8 mouse cellular contexts compared by ENCODE assay signal in the genomic region with DNA sequence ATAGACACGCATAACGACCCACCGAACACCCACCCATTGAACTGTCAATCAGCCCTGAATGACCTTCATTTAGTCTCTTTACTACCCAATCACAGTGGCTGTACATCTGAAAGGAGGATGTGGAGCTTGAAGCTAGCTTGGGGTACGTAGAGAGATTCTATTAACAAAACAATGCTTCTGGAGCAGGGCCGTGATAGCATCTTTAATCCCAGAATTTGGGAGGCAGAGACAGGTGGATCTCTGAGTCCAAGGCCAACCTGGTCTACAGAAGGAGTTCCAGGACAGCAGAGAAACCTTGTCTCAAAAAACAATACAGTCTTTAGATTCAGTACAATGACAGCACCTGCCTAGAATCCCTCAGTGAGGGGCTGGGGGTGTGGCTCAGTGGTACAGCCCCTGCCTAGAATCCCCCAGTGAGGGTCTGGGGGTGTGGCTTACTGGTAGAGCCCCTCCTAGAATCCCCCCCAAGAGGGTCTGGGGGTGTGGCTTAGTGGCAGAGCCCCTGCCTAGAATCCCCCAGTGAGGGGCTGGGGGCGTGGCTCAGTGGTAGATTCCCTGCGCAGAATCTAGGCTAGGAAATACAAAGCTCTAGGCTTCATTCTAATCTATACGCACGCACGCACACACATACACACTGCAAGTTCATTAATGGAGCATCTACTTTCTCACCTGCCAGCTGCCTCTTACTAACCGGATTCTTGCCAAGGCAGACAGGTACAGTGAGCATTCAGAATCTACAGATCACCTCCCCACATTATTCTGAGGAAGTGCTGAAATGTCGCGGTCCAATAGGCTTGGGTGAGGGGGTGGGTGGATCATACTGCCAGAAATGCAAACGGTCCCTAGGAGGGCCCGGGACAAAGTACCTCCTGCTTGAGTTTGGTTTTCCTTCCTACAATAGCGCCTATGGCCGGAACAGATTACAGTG. TPM values are rescaled to one million over a fixed set of nuclear protein-coding genes. Genes with fewer than 3 reads are reported as not detected.
A peak's percentile ranks its signal among the peaks of the same experiment; 100 is the strongest.
DNase-seq lines count a peak whose midpoint lies in the region; ATAC-seq and TF ChIP-seq lines count a peak whose summit lies in the region.

No protein-coding gene starts in this region.

- H3K27ac ChIP-seq in kidney, postnatal 0 days = peak overlapping the region; percentile 52
- peak overlapping the region; percentile 90 for H3K27ac ChIP-seq in bone marrow, adult 2 months (ENCODE audit: control insufficient read depth, insufficient read depth, low read depth, low read length, poor library complexity)
- no peak overlapping the region for H3K27ac ChIP-seq in hindbrain, embryonic 15.5 days (replicated peaks)
- H3K27ac ChIP-seq in midbrain, embryonic 15.5 days = 0 out of 2 replicates have a peak overlapping the region, but pooled peaks have one; percentile 40

- H3K27me3 ChIP-seq in kidney, postnatal 0 days (ENCODE audit: insufficient read depth, low read length) = no peaks in the 10 kb centered on the region
- peaks cover 48% of the 10 kb centered on the region for H3K27me3 ChIP-seq in hindbrain, embryonic 15.5 days
- peaks cover 28% of the 10 kb centered on the region for H3K27me3 ChIP-seq in midbrain, embryonic 15.5 days (replicated peaks)

- no peak for TF ChIP-seq CTCF in kidney, postnatal 0 days (IDR thresholded peaks at IDR 0.05; ENCODE audit: low read depth)
- no peak for TF ChIP-seq CTCF in bone marrow, adult 2 months (IDR thresholded peaks at IDR 0.05; ENCODE audit: control insufficient read depth, insufficient read depth, low read length)

- H3K9ac ChIP-seq in kidney, postnatal 0 days (ENCODE audit: low read depth, low read length) = peak overlapping the region; percentile 53
- H3K9ac ChIP-seq in hindbrain, embryonic 15.5 days = peak overlapping the region; percentile 31
- H3K9ac ChIP-seq in midbrain, embryonic 15.5 days = peak overlapping the region; percentile 42

- no peak for TF ChIP-seq POLR2A in bone marrow, adult 2 months (IDR thresholded peaks at IDR 0.05; ENCODE audit: borderline replicate concordance, control insufficient read depth, low read depth, low read length)

- DNase-seq in kidney, postnatal 0 days (ENCODE audit: low spot score) = no peak
- no peak for DNase-seq in kidney, postnatal 14 days
- DNase-seq in left cerebral cortex, adult 18-20 months (ENCODE audit: low spot score in 2 of 2) = no peak
- DNase-seq in right cerebral cortex, adult 18-20 months = no peak
- no peak for DNase-seq in adrenal gland, postnatal 4 days (ENCODE audit: low spot score in 2 of 2)

- peak overlapping the region; percentile 35 for H3K4me3 ChIP-seq in kidney, postnatal 0 days (replicated peaks; ENCODE audit: low read depth, low read length)
- H3K4me3 ChIP-seq in bone marrow, adult 2 months (replicated peaks; ENCODE audit: control insufficient read depth, low read depth, low read length) = peak overlapping the region; percentile 56
- H3K4me3 ChIP-seq in hindbrain, embryonic 15.5 days = peak overlapping the region; percentile 40
- peak overlapping the region; percentile 43 for H3K4me3 ChIP-seq in midbrain, embryonic 15.5 days

- H3K4me1 ChIP-seq in kidney, postnatal 0 days (replicated peaks; ENCODE audit: insufficient read depth, low read length) = peaks cover 18% of the 10 kb centered on the region
- H3K4me1 ChIP-seq in bone marrow, adult 2 months (ENCODE audit: control insufficient read depth, insufficient read depth, low read length) = peaks cover 4% of the 10 kb centered on the region
- H3K4me1 ChIP-seq in hindbrain, embryonic 15.5 days (replicated peaks) = peaks cover 26% of the 10 kb centered on the region
- H3K4me1 ChIP-seq in midbrain, embryonic 15.5 days = peaks cover 31% of the 10 kb centered on the region

- no peak for ATAC-seq in kidney, postnatal 0 days (replicated peaks; ENCODE audit: low FRiP score, low read depth)
- peak; percentile 46 for ATAC-seq in hindbrain, embryonic 15.5 days (ENCODE audit: low FRiP score, low read depth)
- peak; percentile 55 for ATAC-seq in midbrain, embryonic 15.5 days (replicated peaks)

- H3K36me3 ChIP-seq in kidney, postnatal 0 days (ENCODE audit: insufficient read depth, low read length) = no peaks in the 10 kb centered on the region
- no peaks in the 10 kb centered on the region for H3K36me3 ChIP-seq in hindbrain, embryonic 15.5 days
- no peaks in the 10 kb centered on the region for H3K36me3 ChIP-seq in midbrain, embryonic 15.5 days (replicated peaks)

- 31% methylated on average over 17 of the region's 17 CpGs for WGBS in kidney, postnatal 0 days
- 32% methylated on average over 17 of the region's 17 CpGs for WGBS in bone marrow, adult 2 months
- WGBS in hindbrain, embryonic 15.5 days = 24% methylated on average over 17 of the region's 17 CpGs
- WGBS in midbrain, embryonic 15.5 days = 23% methylated on average over 17 of the region's 17 CpGs

- H3K9me3 ChIP-seq in kidney, postnatal 0 days (replicated peaks; ENCODE audit: low read length) = no peaks in the 10 kb centered on the region
- H3K9me3 ChIP-seq in hindbrain, embryonic 15.5 days = no peaks in the 10 kb centered on the region
- no peaks in the 10 kb centered on the region for H3K9me3 ChIP-seq in midbrain, embryonic 15.5 days

- peak overlapping the region; percentile 79 for H3K4me2 ChIP-seq in kidney, postnatal 0 days (ENCODE audit: low read length)
- peak overlapping the region; percentile 76 for H3K4me2 ChIP-seq in hindbrain, embryonic 15.5 days
- H3K4me2 ChIP-seq in midbrain, embryonic 15.5 days = peak overlapping the region; percentile 76

RNA-seq across cellular contexts. Expression of a gene that starts 7.0 kb away (rescaled TPM):
- polyA plus RNA-seq in kidney, postnatal 0 days (2015; fragmentation: Nextera tagmentation; extraction: Ambion mirVana) = 3.5 and 3.8 TPM in 2 replicates
- polyA plus RNA-seq in bone marrow, adult 2 months (2011; ENCODE audit: insufficient read depth, insufficient read length, low replicate concordance, missing spikeins) = 6.4 and 13.0 TPM in 2 replicates
- 0.92 and 1.4 TPM in 2 replicates for polyA plus RNA-seq in hindbrain, embryonic 15.5 days (2015; fragmentation: Nextera tagmentation; extraction: Ambion mirVana)
- polyA plus RNA-seq in midbrain, embryonic 15.5 days (2015; fragmentation: Nextera tagmentation; extraction: Ambion mirVana) = 0.89 and 1.7 TPM in 2 replicates
- total RNA-seq in left cerebral cortex, adult 18-20 months (2021) = 1 to 10 TPM in 1 of 2 experiments, under 1 TPM in 1; 0.91 to 1.1 TPM
- 10 to 100 TPM in 1 of 2 experiments, 1 to 10 TPM in 1; 9.6 to 11.5 TPM for total RNA-seq in adrenal gland, postnatal 4 days (2021)

RNA-seq across cellular contexts. Expression of a gene that starts 19.0 kb away (rescaled TPM):
- polyA plus RNA-seq in kidney, postnatal 0 days (2015; fragmentation: Nextera tagmentation; extraction: Ambion mirVana) = 14.6 and 16.9 TPM in 2 replicates
- polyA plus RNA-seq in bone marrow, adult 2 months (2011; ENCODE audit: insufficient read depth, insufficient read length, low replicate concordance, missing spikeins) = not detected in 2 replicates
- 0.37 TPM in 1 of 2 replicates, not detected in the other for polyA plus RNA-seq in hindbrain, embryonic 15.5 days (2015; fragmentation: Nextera tagmentation; extraction: Ambion mirVana)
- polyA plus RNA-seq in midbrain, embryonic 15.5 days (2015; fragmentation: Nextera tagmentation; extraction: Ambion mirVana) = 0.40 and 0.57 TPM in 2 replicates
- not detected for total RNA-seq in left cerebral cortex, adult 18-20 months (2021)
- 1 to 10 TPM in 1 of 2 experiments, under 1 TPM in 1; 0.68 to 1.0 TPM for total RNA-seq in adrenal gland, postnatal 4 days (2021)

RNA-seq across cellular contexts. Expression of a gene that starts 36.2 kb away (rescaled TPM):
- polyA plus RNA-seq in kidney, postnatal 0 days (2015; fragmentation: Nextera tagmentation; extraction: Ambion mirVana) = not detected in 2 replicates
- not detected in 2 replicates for polyA plus RNA-seq in bone marrow, adult 2 months (2011; ENCODE audit: insufficient read depth, insufficient read length, low replicate concordance, missing spikeins)
- polyA plus RNA-seq in hindbrain, embryonic 15.5 days (2015; fragmentation: Nextera tagmentation; extraction: Ambion mirVana) = 15.7 and 17.1 TPM in 2 replicates
- polyA plus RNA-seq in midbrain, embryonic 15.5 days (2015; fragmentation: Nextera tagmentation; extraction: Ambion mirVana) = 15.2 and 15.4 TPM in 2 replicates
- total RNA-seq in left cerebral cortex, adult 18-20 months (2021) = 1 to 10 TPM; 2.0 to 2.4 TPM
- not detected for total RNA-seq in adrenal gland, postnatal 4 days (2021)

RNA-seq across cellular contexts. Expression of a gene that starts 44.7 kb away (rescaled TPM):
- 378 and 394 TPM in 2 replicates for polyA plus RNA-seq in kidney, postnatal 0 days (2015; fragmentation: Nextera tagmentation; extraction: Ambion mirVana)
- 0.79 and 4.5 TPM in 2 replicates for polyA plus RNA-seq in bone marrow, adult 2 months (2011; ENCODE audit: insufficient read depth, insufficient read length, low replicate concordance, missing spikeins)
- 20.0 and 20.7 TPM in 2 replicates for polyA plus RNA-seq in hindbrain, embryonic 15.5 days (2015; fragmentation: Nextera tagmentation; extraction: Ambion mirVana)
- 12.4 and 13.8 TPM in 2 replicates for polyA plus RNA-seq in midbrain, embryonic 15.5 days (2015; fragmentation: Nextera tagmentation; extraction: Ambion mirVana)
- total RNA-seq in left cerebral cortex, adult 18-20 months (2021) = 10 to 100 TPM; 18.6 to 19.1 TPM
- 10 to 100 TPM; 59.8 to 84.7 TPM for total RNA-seq in adrenal gland, postnatal 4 days (2021)

RNA-seq across cellular contexts. Expression of a gene that starts 45.5 kb away (rescaled TPM):
- polyA plus RNA-seq in kidney, postnatal 0 days (2015; fragmentation: Nextera tagmentation; extraction: Ambion mirVana) = not detected in 2 replicates
- 3.8 and 8.2 TPM in 2 replicates for polyA plus RNA-seq in bone marrow, adult 2 months (2011; ENCODE audit: insufficient read depth, insufficient read length, low replicate concordance, missing spikeins)
- 0.92 and 2.0 TPM in 2 replicates for polyA plus RNA-seq in hindbrain, embryonic 15.5 days (2015; fragmentation: Nextera tagmentation; extraction: Ambion mirVana)
- 1.1 and 1.2 TPM in 2 replicates for polyA plus RNA-seq in midbrain, embryonic 15.5 days (2015; fragmentation: Nextera tagmentation; extraction: Ambion mirVana)
- total RNA-seq in left cerebral cortex, adult 18-20 months (2021) = not detected
- under 1 TPM in 1 of 2 experiments, not detected in 1; 0.20 TPM for total RNA-seq in adrenal gland, postnatal 4 days (2021)

Comparison
In these comparisons a context has a peak if more than half of its experiments do, and no peak if none do; other contexts are left out.
1. RNA of a gene that starts 36.2 kb away (polyA plus RNA-seq): 15.7 to 17.1 TPM in hindbrain, embryonic 15.5 days and 15.2 to 15.4 TPM in midbrain, embryonic 15.5 days; not detected in bone marrow, adult 2 months and not detected in kidney, postnatal 0 days; every median in the first group is over 10 times any median in the second.
2. Peak in every context shown above with its lines, with median percentiles within 50 percentile points of each other: H3K4me2 ChIP-seq, H3K4me3 ChIP-seq and H3K9ac ChIP-seq.